Mouse (Mus musculus): ENCODE results near the gene Aldh1b1. TPM values are rescaled to one million over a fixed set of nuclear protein-coding genes. Genes with fewer than 3 reads are reported as not detected.

Aldh1b1 gene
- polyA plus RNA-seq (2017; shearing (Covaris generic)) = 2.8 TPM

GRCm38 (mm10) chr4:45798964-45799363 lies at the start of gene Aldh1b1:
Gene Aldh1b1, plus strand, starts transcription at chr4:45799022.

GRCm38 (mm10) chr4:45826275-45827040 lies 27.6 kb downstream of the Aldh1b1 start, which contains the start of gene Igfbpl1:
Gene Igfbpl1, minus strand, starts transcription at chr4:45826923.

GRCm38 (mm10) chr4:45848109-45848824 lies 49.4 kb downstream of the Aldh1b1 start, which contains the start of gene Stra6l:
Gene Stra6l, plus strand, starts transcription at chr4:45848664.

Other genes starting within 250 kb of the Aldh1b1 start
- not detected for gene Igfbpl1, start 27.9 kb downstream of the Aldh1b1 start, polyA plus RNA-seq (2017; shearing (Covaris generic))
- 0.06 TPM for gene Stra6l, start 49.6 kb downstream of the Aldh1b1 start, polyA plus RNA-seq (2017; shearing (Covaris generic))
- gene Ccdc180, start 91.3 kb downstream of the Aldh1b1 start, polyA plus RNA-seq (2017; shearing (Covaris generic)) = 0.10 TPM
- gene Tdrd7, start 166.3 kb downstream of the Aldh1b1 start, polyA plus RNA-seq (2017; shearing (Covaris generic)) = 5.8 TPM
- not detected for gene Tmod1, start 239.9 kb downstream of the Aldh1b1 start, polyA plus RNA-seq (2017; shearing (Covaris generic))